Mouse (Mus musculus): ENCODE results near the gene Psme1.

DNA sequence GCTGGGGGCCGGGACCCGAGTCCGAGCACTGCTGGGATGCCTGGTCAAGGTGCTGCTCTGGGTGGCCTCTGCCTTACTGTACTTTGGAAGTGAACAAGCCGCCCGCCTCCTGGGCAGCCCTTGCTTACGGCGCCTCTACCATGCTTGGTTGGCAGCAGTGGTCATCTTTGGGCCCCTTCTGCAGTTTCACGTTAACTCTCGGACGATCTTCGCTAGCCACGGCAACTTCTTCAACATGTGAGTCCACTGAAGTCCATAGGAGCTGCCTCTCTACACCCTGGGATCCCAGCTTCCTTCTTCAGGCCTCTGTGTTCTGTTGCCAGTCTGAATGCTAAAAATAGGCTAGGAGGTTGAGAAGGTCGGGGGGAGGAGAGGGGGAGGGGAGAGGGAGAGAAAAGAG, 2.2 kb upstream of the Psme1 start:
- no peak for TF ChIP-seq POLR2A (IDR thresholded peaks at IDR 0.05; ENCODE audit: insufficient read depth, low read length)
- no peak for TF ChIP-seq CTCF (IDR thresholded peaks at IDR 0.05; ENCODE audit: low read depth, low read length)
- TF ChIP-seq EP300 (IDR thresholded peaks at IDR 0.05; ENCODE audit: insufficient read depth, low read depth, low read length), result no peak
